Mouse (Mus musculus) T-cell, adult 2 months (primary cell): ENCODE data around the gene Rab11a.
"Not testable (repeated sequence)": the region's sequence is repeated elsewhere in the genome, so short reads cannot be mapped to it uniquely, and the experiment has no call there.

ENCODE experiments used
- DNase-seq: peaks from one replicate; pipeline ENCODE4 v3.0.0; 2022; ENCODE audit warnings: low spot score

Rab11a gene

GRCm38 (mm10) chr9:64693094-64693493 is 44.5 kb downstream of the Rab11a start:
- DNase-seq: no peak

- no peak for DNase-seq
These were observed 46.4 kb downstream of the Rab11a start for GRCm38 (mm10) chr9:64691176-64691575.

GRCm38 (mm10) chr9:64690771-64691170 is 46.8 kb downstream of the Rab11a start:
- no peak for DNase-seq

GRCm38 (mm10) chr9:64688015-64688394 is 49.6 kb downstream of the Rab11a start:
- no peak for DNase-seq

- no peak for DNase-seq
These were observed 50.2 kb downstream of the Rab11a start for GRCm38 (mm10) chr9:64687122-64688014.

- DNase-seq: not testable (repeated sequence)
These were observed 65.9 kb downstream of the Rab11a start for GRCm38 (mm10) chr9:64671341-64672319.

GRCm38 (mm10) chr9:64668001-64668400 is 69.6 kb downstream of the Rab11a start:
- DNase-seq: no peak

- no peak for DNase-seq
These were observed 70.0 kb downstream of the Rab11a start for GRCm38 (mm10) chr9:64667513-64667912.

GRCm38 (mm10) chr9:64666549-64666948 is 71.0 kb downstream of the Rab11a start:
- DNase-seq: no peak
